ENCODE assay signal across 9 mouse cellular contexts in the genomic region with DNA sequence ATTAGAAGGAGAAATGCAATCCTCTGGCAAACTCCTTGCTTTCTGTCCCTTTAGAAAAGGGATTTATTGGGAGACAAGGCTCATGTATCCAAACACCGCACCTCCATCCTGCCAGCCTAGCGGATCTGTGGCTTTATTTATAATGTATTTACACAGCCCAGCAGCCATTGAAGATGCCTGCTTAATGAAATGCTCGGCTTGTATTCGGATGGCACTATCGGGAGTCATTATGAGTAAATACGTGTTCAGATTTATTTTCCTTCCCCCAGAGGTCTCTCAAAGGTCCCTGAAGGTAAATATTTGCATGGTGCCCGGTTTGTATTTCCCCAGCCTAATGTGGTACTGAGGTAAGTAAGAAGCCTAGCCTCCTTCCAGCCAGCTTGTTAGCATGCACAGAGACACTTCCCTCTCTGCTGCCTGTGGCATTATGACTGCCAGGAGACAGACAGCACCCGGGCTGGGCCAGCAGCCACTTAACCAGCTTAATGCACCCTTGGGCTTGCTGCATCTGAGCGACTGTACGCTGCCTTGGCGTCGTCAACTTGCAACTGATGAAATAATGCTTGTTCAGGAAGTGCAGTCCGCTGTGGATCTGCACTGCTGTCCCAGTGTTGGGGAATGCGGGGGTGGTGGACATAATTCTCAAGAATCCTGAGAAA.
DNase-seq lines count a peak whose midpoint lies in the region; ATAC-seq lines count a peak whose summit lies in the region.
"Had no signal": no experiment of that assay in that cellular context is flagged by ENCODE, and none has a peak within 500 bp of the region (broad histone marks: within the 10 kb centered on the region; RNA-seq: fewer than 3 reads in every experiment).

No protein-coding gene starts in this region.

- H3K9ac ChIP-seq in forebrain, embryonic 13.5 days = no peak overlapping the region; the same call in 1 of the 2 replicates
- H3K9ac ChIP-seq in neural tube, embryonic 13.5 days = peak overlapping the region; percentile 6; the same call in 1 of the 2 replicates
- H3K9ac ChIP-seq: lung, embryonic 15.5 days had no signal

- ATAC-seq in forebrain, embryonic 13.5 days = peak; percentile 55
- peak; percentile 70 for ATAC-seq in neural tube, embryonic 13.5 days (ENCODE audit: low read depth)

- H3K27me3 ChIP-seq in forebrain, embryonic 13.5 days = no peaks in the 10 kb centered on the region
- H3K27me3 ChIP-seq in neural tube, embryonic 13.5 days = peaks cover 29% of the 10 kb centered on the region

- no peaks in the 10 kb centered on the region for H3K36me3 ChIP-seq in forebrain, embryonic 13.5 days (ENCODE audit: poor library complexity, severe bottlenecking)
- no peaks in the 10 kb centered on the region for H3K36me3 ChIP-seq in neural tube, embryonic 13.5 days
- H3K36me3 ChIP-seq: lung, embryonic 15.5 days had no signal

- no peaks in the 10 kb centered on the region for H3K9me3 ChIP-seq in forebrain, embryonic 13.5 days (replicated peaks)
- H3K9me3 ChIP-seq in neural tube, embryonic 13.5 days = no peaks in the 10 kb centered on the region
- H3K9me3 ChIP-seq: lung, embryonic 15.5 days had no signal

- no peak overlapping the region for H3K4me3 ChIP-seq in forebrain, embryonic 13.5 days
- no peak overlapping the region for H3K4me3 ChIP-seq in neural tube, embryonic 13.5 days
- H3K4me3 ChIP-seq: lung, embryonic 15.5 days had no signal

- peaks cover 57% of the 10 kb centered on the region for H3K4me1 ChIP-seq in forebrain, embryonic 13.5 days
- peaks cover 50% of the 10 kb centered on the region for H3K4me1 ChIP-seq in neural tube, embryonic 13.5 days (replicated peaks)

- peak overlapping the region; percentile 78 for H3K27ac ChIP-seq in forebrain, embryonic 13.5 days
- H3K27ac ChIP-seq in neural tube, embryonic 13.5 days (replicated peaks) = peak overlapping the region; percentile 57
- H3K27ac ChIP-seq: lung, embryonic 15.5 days had no signal

- peak overlapping the region; percentile 36 for H3K4me2 ChIP-seq in forebrain, embryonic 13.5 days
- peak overlapping the region; percentile 31 for H3K4me2 ChIP-seq in neural tube, embryonic 13.5 days
- H3K4me2 ChIP-seq: lung, embryonic 15.5 days had no signal

- DNase-seq in layer of hippocampus, adult 11-12 months (ENCODE audit: low spot score) = peak; percentile 45
- no peak for DNase-seq in layer of hippocampus, postnatal 25 days (ENCODE audit: extremely low spot score in 1 of 2, low spot score in 1 of 2)
- peak; percentile 61 for DNase-seq in layer of hippocampus, adult 9-11 months
- no peak for DNase-seq in yolk sac, embryonic 10.5 days (ENCODE audit: low spot score)
- DNase-seq in ovary, postnatal 14 days (ENCODE audit: low spot score) = no peak
- no peak for DNase-seq in thymus, postnatal 10 days (ENCODE audit: low spot score in 2 of 2)

- 20% methylated on average over 14 of the region's 14 CpGs for WGBS in forebrain, embryonic 13.5 days
- WGBS in neural tube, embryonic 13.5 days = 12% methylated on average over 14 of the region's 14 CpGs

Comparison
In these comparisons a context has a peak if more than half of its experiments do, and no peak if none do; other contexts are left out.
1. DNase-seq: peak in layer of hippocampus, adult 11-12 months (single experiment) and layer of hippocampus, adult 9-11 months (single experiment); none in layer of hippocampus, postnatal 25 days (0 of 2), yolk sac, embryonic 10.5 days (single experiment), ovary, postnatal 14 days (single experiment) and thymus, postnatal 10 days (0 of 2).